Mouse (Mus musculus): Measurements from ENCODE around the gene Alox15. TPM values are rescaled to one million over a fixed set of nuclear protein-coding genes. Genes with fewer than 3 reads are reported as not detected.

Alox15 gene
- polyA plus RNA-seq (2014; fragmentation: Nextera tagmentation; extraction: Ambion mirVana), result not detected in 2 replicates

DNA sequence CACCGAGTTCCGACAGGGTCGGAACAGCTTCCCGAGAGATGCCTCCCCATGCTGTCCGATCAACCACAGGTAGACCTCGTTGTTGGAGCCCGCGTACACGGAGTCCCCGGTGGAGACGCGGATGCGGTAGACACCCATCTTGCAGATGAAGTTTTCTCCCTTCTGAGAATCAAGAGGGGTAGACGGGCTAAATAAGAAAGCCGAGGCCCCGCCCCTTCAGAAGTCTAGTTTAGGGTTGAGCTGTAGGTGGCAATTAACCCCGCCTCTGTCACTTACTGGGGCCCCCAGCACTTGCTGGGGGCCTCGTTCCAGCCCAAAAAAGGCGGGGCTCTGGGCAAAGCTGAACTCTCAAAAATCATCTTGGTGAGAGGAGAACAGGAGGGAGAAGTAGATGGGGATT, at the start of gene Alox15:
Alox15 (minus strand) TSS at position 164 of the 400 bp plus-strand sequence.
- DNase-seq, result peak; percentile 11
- WGBS, result under 1% methylated on average over 19 of the region's 19 CpGs
- H3K27me3 ChIP-seq (ENCODE audit: control insufficient read depth, insufficient read depth, low read length), result peaks cover 31% of the 10 kb centered on the region

DNA sequence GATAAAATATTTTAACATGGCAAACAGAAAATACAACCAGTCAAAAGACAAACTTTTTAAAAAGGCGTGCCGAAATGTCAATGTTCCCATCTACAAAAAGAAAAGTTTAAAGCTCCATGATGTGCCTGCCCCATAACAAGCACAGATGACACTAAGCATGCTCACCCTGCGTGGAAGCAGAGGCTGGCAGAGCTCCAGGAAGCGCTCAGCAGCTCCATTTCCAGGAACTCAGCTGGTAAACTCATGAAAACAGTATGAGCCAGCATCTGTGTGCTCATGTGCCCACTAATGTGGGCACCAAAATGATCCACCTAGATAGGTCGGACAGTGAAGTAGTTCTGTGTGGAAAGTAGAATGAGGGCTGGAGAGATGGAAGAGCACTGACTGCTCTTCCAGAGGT, 37.6 kb upstream of the Alox15 start:
- Histone ChIP-seq H3K27ac (replicated peaks; ENCODE audit: low read depth, low read length) (no peak overlapping the region), H3K27me3 (ENCODE audit: control insufficient read depth, insufficient read depth, low read length) (no peaks in the 10 kb centered on the region), H3K9me3 (ENCODE audit: control insufficient read depth, low read length) (no peaks in the 10 kb centered on the region), H3K4me3 (replicated peaks; ENCODE audit: low read depth, low read length) (no peak overlapping the region), H3K4me2 (ENCODE audit: low read length) (no peak overlapping the region), H3K4me1 (ENCODE audit: control insufficient read depth, insufficient read depth, low read length) (no peaks in the 10 kb centered on the region), H3K9ac (replicated peaks; ENCODE audit: low read length) (no peak overlapping the region), H3K36me3 (ENCODE audit: control insufficient read depth, insufficient read depth, low read length) (peaks cover 40% of the 10 kb centered on the region)
- 95% methylated on average over 5 of the region's 5 CpGs for WGBS
- DNase-seq, result no peak
- ATAC-seq (ENCODE audit: low FRiP score, low TSS enrichment), result no peak

More for the DNA sequence above, at the start of gene Alox15:
- Histone ChIP-seq H3K27ac (replicated peaks; ENCODE audit: low read depth, low read length) (no peak within 1 kb of the TSS), H3K4me1 (ENCODE audit: control insufficient read depth, insufficient read depth, low read length) (peaks cover 7% of the 10 kb centered on the region; the same call in 1 of the 2 replicates), H3K4me2 (ENCODE audit: low read length) (peak within 1 kb of the TSS; percentile 53), H3K9ac (replicated peaks; ENCODE audit: low read length) (no peak within 1 kb of the TSS), H3K4me3 (replicated peaks; ENCODE audit: low read depth, low read length) (peak within 1 kb of the TSS; percentile 22), H3K36me3 (ENCODE audit: control insufficient read depth, insufficient read depth, low read length) (no peaks in the 10 kb centered on the region), H3K9me3 (ENCODE audit: control insufficient read depth, low read length) (no peaks in the 10 kb centered on the region)
- ATAC-seq (ENCODE audit: low FRiP score, low TSS enrichment), result no peak

DNA sequence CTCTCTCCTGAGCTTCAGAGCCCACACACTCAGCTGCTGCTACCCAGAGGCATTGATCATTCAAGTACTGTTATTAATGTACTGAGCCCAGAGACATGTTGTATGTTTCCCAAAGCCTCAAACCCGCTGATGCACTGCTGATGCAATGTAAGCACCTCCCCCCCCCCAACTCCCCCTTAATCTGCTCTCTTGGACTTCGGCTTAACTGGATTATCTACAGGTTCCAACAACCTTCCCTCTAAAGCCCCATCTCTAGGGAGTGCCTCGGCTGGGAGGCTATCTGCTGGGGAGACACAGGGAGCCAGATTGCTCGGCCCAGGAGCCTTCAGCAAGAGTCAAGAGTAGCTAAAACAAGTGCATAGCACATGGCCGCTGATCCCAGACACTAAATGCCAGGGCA, 35.6 kb upstream of the Alox15 start:
- Histone ChIP-seq H3K4me3 (replicated peaks; ENCODE audit: low read depth, low read length) (no peak overlapping the region), H3K4me2 (ENCODE audit: low read length) (no peak overlapping the region), H3K27me3 (ENCODE audit: control insufficient read depth, insufficient read depth, low read length) (no peaks in the 10 kb centered on the region), H3K27ac (replicated peaks; ENCODE audit: low read depth, low read length) (no peak overlapping the region), H3K36me3 (ENCODE audit: control insufficient read depth, insufficient read depth, low read length) (peaks cover 23% of the 10 kb centered on the region), H3K9me3 (ENCODE audit: control insufficient read depth, low read length) (no peaks in the 10 kb centered on the region), H3K4me1 (ENCODE audit: control insufficient read depth, insufficient read depth, low read length) (no peaks in the 10 kb centered on the region), H3K9ac (replicated peaks; ENCODE audit: low read length) (no peak overlapping the region)
- WGBS, result 60% methylated on average over 5 of the region's 5 CpGs
- DNase-seq, result no peak
- ATAC-seq (ENCODE audit: low FRiP score, low TSS enrichment), result no peak

DNA sequence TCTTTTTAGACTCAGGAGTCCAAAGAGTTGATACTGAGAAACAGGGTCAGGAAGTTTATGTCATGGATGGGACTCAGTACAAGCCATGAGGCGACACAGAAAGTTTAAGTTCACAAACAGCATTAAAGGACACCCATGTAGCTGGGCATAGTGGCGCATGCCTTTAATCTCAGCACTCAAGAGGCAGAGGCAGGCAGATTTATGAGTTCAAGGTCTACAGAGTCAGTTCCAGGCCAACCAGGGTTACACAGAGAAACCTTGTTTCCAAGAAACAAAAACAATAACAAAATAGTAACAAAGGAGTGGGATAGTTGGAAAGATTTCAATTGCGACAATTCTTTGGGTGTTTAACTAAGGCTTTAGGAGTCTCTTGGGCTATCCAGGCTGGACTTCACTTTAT, 32.3 kb upstream of the Alox15 start:
- Histone ChIP-seq H3K4me2 (ENCODE audit: low read length) (no peak overlapping the region), H3K27ac (replicated peaks; ENCODE audit: low read depth, low read length) (no peak overlapping the region), H3K27me3 (ENCODE audit: control insufficient read depth, insufficient read depth, low read length) (no peaks in the 10 kb centered on the region), H3K4me1 (ENCODE audit: control insufficient read depth, insufficient read depth, low read length) (no peaks in the 10 kb centered on the region), H3K9ac (replicated peaks; ENCODE audit: low read length) (no peak overlapping the region), H3K36me3 (ENCODE audit: control insufficient read depth, insufficient read depth, low read length) (peaks cover 8% of the 10 kb centered on the region), H3K9me3 (ENCODE audit: control insufficient read depth, low read length) (no peaks in the 10 kb centered on the region), H3K4me3 (replicated peaks; ENCODE audit: low read depth, low read length) (no peak overlapping the region)
- DNase-seq (no peak), ATAC-seq (ENCODE audit: low FRiP score, low TSS enrichment) (no peak)
- 95% methylated on average over 3 of the region's 3 CpGs for WGBS

DNA sequence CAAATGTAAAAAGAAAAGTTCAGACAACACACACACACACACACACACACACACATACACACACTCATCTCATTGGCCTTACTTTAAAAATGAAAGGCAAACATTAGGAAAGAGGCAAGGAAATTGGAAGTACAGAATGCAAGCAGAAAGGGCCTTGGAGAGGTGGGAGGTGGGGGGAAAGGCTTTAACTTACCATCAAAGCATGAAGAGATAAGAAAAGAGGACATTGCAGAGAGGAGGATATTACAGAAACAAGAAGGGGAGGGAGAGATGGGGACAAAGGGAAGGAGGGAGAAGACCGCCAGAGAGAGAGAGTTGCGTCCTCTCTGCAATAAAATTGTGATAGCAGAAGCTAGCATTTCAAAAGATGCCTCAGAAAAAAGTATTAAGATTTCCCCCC, 29.5 kb upstream of the Alox15 start:
- peaks cover 3% of the 10 kb centered on the region; the same call in 1 of the 2 replicates for H3K36me3 ChIP-seq (ENCODE audit: control insufficient read depth, insufficient read depth, low read length)
- no peak for ATAC-seq (ENCODE audit: low FRiP score, low TSS enrichment)
- 89% methylated on average over 2 of the region's 2 CpGs for WGBS

DNA sequence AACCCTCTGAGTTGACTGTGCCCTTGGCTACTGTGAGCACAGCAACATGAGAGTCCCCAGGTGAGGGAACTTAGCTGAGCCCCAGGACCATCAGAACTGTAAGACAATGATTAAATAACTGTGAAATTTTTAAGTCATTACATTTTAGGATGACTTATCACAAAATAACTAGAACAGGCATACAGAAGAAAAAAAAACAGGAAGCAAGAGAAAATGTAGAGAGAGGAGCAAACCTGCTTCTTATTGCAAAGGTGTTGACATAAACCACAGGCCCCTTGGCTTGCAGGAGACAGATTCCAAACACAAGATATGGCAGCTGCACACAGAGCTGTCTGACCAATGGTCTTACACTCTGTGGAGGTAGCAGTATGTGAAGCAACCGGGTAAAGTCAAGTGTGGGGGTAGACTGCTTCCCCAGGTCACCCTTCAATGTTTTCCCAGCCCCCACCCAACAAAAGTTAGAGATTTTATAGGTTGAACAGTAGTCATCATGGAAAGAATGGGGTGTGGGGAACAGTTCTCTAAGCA, 28.7 kb upstream of the Alox15 start:
- Histone ChIP-seq H3K9me3 (ENCODE audit: control insufficient read depth, low read length) (no peaks in the 10 kb centered on the region), H3K9ac (replicated peaks; ENCODE audit: low read length) (no peak overlapping the region), H3K36me3 (ENCODE audit: control insufficient read depth, insufficient read depth, low read length) (peaks cover 3% of the 10 kb centered on the region; the same call in 1 of the 2 replicates), H3K4me2 (ENCODE audit: low read length) (no peak overlapping the region), H3K27me3 (ENCODE audit: control insufficient read depth, insufficient read depth, low read length) (no peaks in the 10 kb centered on the region), H3K27ac (replicated peaks; ENCODE audit: low read depth, low read length) (no peak overlapping the region), H3K4me3 (replicated peaks; ENCODE audit: low read depth, low read length) (no peak overlapping the region), H3K4me1 (ENCODE audit: control insufficient read depth, insufficient read depth, low read length) (no peaks in the 10 kb centered on the region)
- ATAC-seq (ENCODE audit: low FRiP score, low TSS enrichment), result no peak
- 84% methylated on average over 1 of the region's 1 CpGs for WGBS
- DNase-seq, result no peak

More for the DNA sequence above, 29.5 kb upstream of the Alox15 start:
- Histone ChIP-seq H3K9ac (replicated peaks; ENCODE audit: low read length) (no peak overlapping the region), H3K27me3 (ENCODE audit: control insufficient read depth, insufficient read depth, low read length) (no peaks in the 10 kb centered on the region), H3K27ac (replicated peaks; ENCODE audit: low read depth, low read length) (no peak overlapping the region), H3K9me3 (ENCODE audit: control insufficient read depth, low read length) (no peaks in the 10 kb centered on the region), H3K4me1 (ENCODE audit: control insufficient read depth, insufficient read depth, low read length) (no peaks in the 10 kb centered on the region), H3K4me2 (ENCODE audit: low read length) (no peak overlapping the region), H3K4me3 (replicated peaks; ENCODE audit: low read depth, low read length) (no peak overlapping the region)
- DNase-seq, result no peak

DNA sequence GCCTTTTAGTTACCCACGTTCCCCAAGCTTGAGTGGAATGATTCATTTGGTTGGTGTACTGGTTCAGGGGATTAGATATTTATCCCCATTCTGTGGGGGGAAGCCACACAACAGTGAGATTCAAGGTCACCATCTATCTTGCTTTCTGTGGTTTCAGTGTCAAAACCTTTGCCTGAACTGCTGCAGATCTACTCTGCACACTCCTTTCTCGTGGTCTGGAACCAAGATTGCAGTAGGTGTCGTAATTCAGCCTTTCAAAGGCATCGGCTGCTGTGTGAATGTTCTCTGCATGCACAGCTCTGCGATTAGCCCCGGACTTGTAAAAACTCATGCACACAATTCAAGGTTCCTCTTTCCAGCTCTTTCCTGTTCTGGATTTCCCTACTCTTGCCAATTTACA, 24.2 kb upstream of the Alox15 start:
- WGBS, result 87% methylated on average over 6 of the region's 6 CpGs
- no peaks in the 10 kb centered on the region for H3K4me1 ChIP-seq (ENCODE audit: control insufficient read depth, insufficient read depth, low read length)
- no peak overlapping the region for H3K4me3 ChIP-seq (replicated peaks; ENCODE audit: low read depth, low read length)
- no peak for DNase-seq
- H3K9me3 ChIP-seq (ENCODE audit: control insufficient read depth, low read length), result no peaks in the 10 kb centered on the region
- H3K36me3 ChIP-seq (ENCODE audit: control insufficient read depth, insufficient read depth, low read length), result no peaks in the 10 kb centered on the region
- no peak overlapping the region for H3K27ac ChIP-seq (replicated peaks; ENCODE audit: low read depth, low read length)
- no peak for ATAC-seq (ENCODE audit: low FRiP score, low TSS enrichment)
- H3K27me3 ChIP-seq (ENCODE audit: control insufficient read depth, insufficient read depth, low read length), result no peaks in the 10 kb centered on the region
- H3K4me2 ChIP-seq (ENCODE audit: low read length), result no peak overlapping the region
- no peak overlapping the region for H3K9ac ChIP-seq (replicated peaks; ENCODE audit: low read length)

DNA sequence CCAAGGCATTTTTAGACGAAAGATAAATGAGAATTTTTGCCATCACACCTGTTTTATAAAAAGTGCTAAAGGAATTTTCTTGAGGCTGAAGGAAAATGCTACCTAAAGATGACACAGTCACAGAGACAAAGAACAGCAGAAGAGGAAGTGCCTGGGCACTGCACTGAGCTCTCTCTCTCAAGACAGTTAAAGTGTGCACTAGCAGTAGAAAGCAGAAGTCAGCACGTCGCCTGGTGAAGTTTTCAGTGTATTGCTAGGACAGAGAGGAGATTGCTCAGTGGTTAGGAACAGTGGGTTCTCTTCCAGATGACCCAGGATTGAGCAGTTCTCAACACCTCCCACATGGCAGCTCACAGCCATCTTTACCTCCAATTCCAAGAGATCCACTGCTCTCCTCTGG, 22.5 kb upstream of the Alox15 start:
- 79% methylated on average over 3 of the region's 3 CpGs for WGBS
- Histone ChIP-seq H3K4me1 (ENCODE audit: control insufficient read depth, insufficient read depth, low read length) (no peaks in the 10 kb centered on the region), H3K9me3 (ENCODE audit: control insufficient read depth, low read length) (no peaks in the 10 kb centered on the region), H3K4me3 (replicated peaks; ENCODE audit: low read depth, low read length) (no peak overlapping the region), H3K36me3 (ENCODE audit: control insufficient read depth, insufficient read depth, low read length) (no peaks in the 10 kb centered on the region), H3K4me2 (ENCODE audit: low read length) (no peak overlapping the region), H3K27me3 (ENCODE audit: control insufficient read depth, insufficient read depth, low read length) (no peaks in the 10 kb centered on the region), H3K27ac (replicated peaks; ENCODE audit: low read depth, low read length) (no peak overlapping the region), H3K9ac (replicated peaks; ENCODE audit: low read length) (no peak overlapping the region)
- no peak for DNase-seq
- ATAC-seq (ENCODE audit: low FRiP score, low TSS enrichment), result no peak

DNA sequence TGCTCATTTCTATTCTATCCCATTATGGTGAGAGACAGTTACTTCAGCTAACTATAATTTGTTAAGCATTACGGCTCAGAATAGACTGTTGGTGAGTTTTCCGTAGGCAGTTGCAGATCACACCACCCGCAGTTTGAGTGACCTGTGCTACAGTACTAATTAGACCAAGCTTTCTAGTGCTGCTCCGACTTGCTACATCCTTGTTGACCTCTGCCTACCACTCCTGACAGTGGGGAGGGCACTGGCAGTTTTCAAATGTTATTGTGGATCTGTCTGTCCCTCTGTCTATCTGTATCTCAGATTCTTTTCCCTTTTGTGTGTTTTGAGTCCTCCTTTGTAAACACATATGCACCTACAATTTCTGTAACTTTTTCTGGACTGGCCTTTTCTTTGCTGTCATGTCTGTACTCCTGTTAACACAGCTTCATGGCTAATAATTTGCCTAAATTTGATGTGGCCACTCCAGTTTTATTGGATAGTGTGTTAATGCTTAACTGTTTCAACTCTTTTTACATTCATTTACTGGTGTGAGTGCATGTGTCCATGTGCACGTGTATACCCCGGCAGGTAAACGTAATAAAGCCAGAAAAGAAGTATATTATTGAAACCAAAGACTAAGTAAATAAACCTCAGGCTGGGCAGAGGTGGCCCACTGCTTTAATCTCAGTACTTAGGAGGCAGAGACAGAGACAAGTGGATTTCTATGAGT, 21.2 kb upstream of the Alox15 start:
- 85% methylated on average over 7 of the region's 7 CpGs for WGBS
- no peak overlapping the region for H3K4me2 ChIP-seq (ENCODE audit: low read length)
- DNase-seq (no peak), ATAC-seq (ENCODE audit: low FRiP score, low TSS enrichment) (no peak)
- no peaks in the 10 kb centered on the region for H3K4me1 ChIP-seq (ENCODE audit: control insufficient read depth, insufficient read depth, low read length)
- H3K9ac ChIP-seq (replicated peaks; ENCODE audit: low read length), result no peak overlapping the region
- no peaks in the 10 kb centered on the region for H3K27me3 ChIP-seq (ENCODE audit: control insufficient read depth, insufficient read depth, low read length)
- H3K27ac ChIP-seq (replicated peaks; ENCODE audit: low read depth, low read length), result no peak overlapping the region
- H3K9me3 ChIP-seq (ENCODE audit: control insufficient read depth, low read length), result no peaks in the 10 kb centered on the region
- no peaks in the 10 kb centered on the region for H3K36me3 ChIP-seq (ENCODE audit: control insufficient read depth, insufficient read depth, low read length)
- H3K4me3 ChIP-seq (replicated peaks; ENCODE audit: low read depth, low read length), result no peak overlapping the region
